Mouse (Mus musculus): ENCODE measurements at regions not wholly inside any gene's neighbourhood (a gene's known extent, or its start where the extent isn't known, plus 50 kb on each side); places are given as distances from the start of the nearest gene placed in this dataset.

DNA sequence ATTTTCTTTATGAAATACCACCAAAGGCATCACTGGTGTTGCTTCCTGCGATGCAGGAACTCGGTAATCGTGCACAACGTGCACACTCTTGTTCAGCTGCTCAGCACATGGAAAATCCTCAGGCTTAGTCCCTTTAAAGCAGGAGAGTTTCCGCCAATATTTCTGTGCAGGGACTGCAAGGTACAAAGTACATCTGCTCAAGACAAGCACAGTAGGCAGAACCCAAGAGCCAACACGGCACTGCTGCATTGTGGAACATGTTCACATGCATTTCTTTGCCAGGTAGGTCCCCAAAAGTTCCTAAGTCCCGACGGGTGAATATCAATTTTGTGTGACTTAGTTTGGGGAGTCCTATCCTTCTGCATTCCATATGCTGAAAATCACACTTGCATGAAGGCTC lies 808.0 kb upstream of the Pou3f3 start:
- Histone ChIP-seq H3K9ac (replicated peaks; ENCODE audit: low read length) (no peak overlapping the region), H3K4me1 (ENCODE audit: control insufficient read depth, insufficient read depth, low read length) (peaks cover 9% of the 10 kb centered on the region), H3K4me2 (ENCODE audit: low read depth, low read length) (no peak overlapping the region), H3K27ac (replicated peaks; ENCODE audit: low read depth, low read length) (no peak overlapping the region), H3K9me3 (replicated peaks; ENCODE audit: control insufficient read depth, low read length) (no peaks in the 10 kb centered on the region), H3K4me3 (ENCODE audit: low read depth, low read length) (no peak overlapping the region), H3K36me3 (replicated peaks; ENCODE audit: control insufficient read depth, insufficient read depth, low read depth, low read length) (no peaks in the 10 kb centered on the region), H3K27me3 (ENCODE audit: control insufficient read depth, insufficient read depth, low read length) (no peaks in the 10 kb centered on the region)
- WGBS: 83% methylated on average over 8 of the region's 8 CpGs
- no peak for DNase-seq (ENCODE audit: low spot score)
- ATAC-seq (replicated peaks; ENCODE audit: insufficient number of reproducible peaks, low FRiP score, low TSS enrichment, low read depth): no peak

DNA sequence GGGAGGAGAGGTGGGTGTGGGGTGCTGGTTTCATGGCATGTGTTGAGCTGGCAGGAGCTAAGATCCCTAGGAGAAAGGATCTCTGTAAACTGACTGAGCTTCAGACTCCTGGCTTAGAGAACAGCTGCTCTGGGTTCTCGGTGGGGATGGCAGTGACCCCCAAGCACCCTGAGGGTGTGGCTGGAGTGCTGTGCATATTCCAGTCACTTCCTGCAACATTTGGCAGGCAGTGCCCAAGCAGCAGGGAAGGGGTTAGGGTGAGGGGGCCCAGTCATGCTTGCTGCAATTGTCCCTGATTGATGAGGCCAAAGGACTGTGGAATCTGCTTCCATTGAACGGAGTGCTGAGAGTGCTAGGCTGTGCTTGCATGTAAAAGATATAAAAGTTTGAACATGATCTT lies 807.4 kb upstream of the Pou3f3 start:
- Histone ChIP-seq H3K9me3 (replicated peaks; ENCODE audit: control insufficient read depth, low read length) (no peaks in the 10 kb centered on the region), H3K4me3 (ENCODE audit: low read depth, low read length) (no peak overlapping the region), H3K9ac (replicated peaks; ENCODE audit: low read length) (0 out of 2 replicates have a peak overlapping the region, but pooled peaks have one; percentile 11), H3K4me1 (ENCODE audit: control insufficient read depth, insufficient read depth, low read length) (peaks cover 9% of the 10 kb centered on the region), H3K4me2 (ENCODE audit: low read depth, low read length) (no peak overlapping the region), H3K36me3 (replicated peaks; ENCODE audit: control insufficient read depth, insufficient read depth, low read depth, low read length) (no peaks in the 10 kb centered on the region), H3K27ac (replicated peaks; ENCODE audit: low read depth, low read length) (no peak overlapping the region; the same call in 1 of the 2 replicates), H3K27me3 (ENCODE audit: control insufficient read depth, insufficient read depth, low read length) (no peaks in the 10 kb centered on the region)
- DNase-seq (ENCODE audit: low spot score) (no peak), ATAC-seq (replicated peaks; ENCODE audit: insufficient number of reproducible peaks, low FRiP score, low TSS enrichment, low read depth) (no peak)
- 0% methylated on average over 2 of the region's 2 CpGs for WGBS

- no peak overlapping the region for H3K27ac ChIP-seq (replicated peaks; ENCODE audit: low read depth, low read length)
- H3K27me3 ChIP-seq (ENCODE audit: control insufficient read depth, insufficient read depth, low read length): no peaks in the 10 kb centered on the region
- no peak overlapping the region for H3K4me2 ChIP-seq (ENCODE audit: low read depth, low read length)
- DNase-seq (ENCODE audit: low spot score) (no peak), ATAC-seq (replicated peaks; ENCODE audit: insufficient number of reproducible peaks, low FRiP score, low TSS enrichment, low read depth) (no peak)
- H3K9me3 ChIP-seq (replicated peaks; ENCODE audit: control insufficient read depth, low read length): no peaks in the 10 kb centered on the region
- H3K4me3 ChIP-seq (ENCODE audit: low read depth, low read length): no peak overlapping the region
- 25% methylated on average over 5 of the region's 5 CpGs for whole genome bisulfite sequencing
- H3K4me1 ChIP-seq (ENCODE audit: control insufficient read depth, insufficient read depth, low read length): peaks cover 9% of the 10 kb centered on the region
- no peak overlapping the region for H3K9ac ChIP-seq (replicated peaks; ENCODE audit: low read length)
- no peaks in the 10 kb centered on the region for H3K36me3 ChIP-seq (replicated peaks; ENCODE audit: control insufficient read depth, insufficient read depth, low read depth, low read length)
Measured at GRCm38 (mm10) chr1:41888966-41889365, 806.6 kb upstream of the Pou3f3 start.

- Histone ChIP-seq H3K9me3 (replicated peaks; ENCODE audit: control insufficient read depth, low read length) (no peaks in the 10 kb centered on the region), H3K4me3 (ENCODE audit: low read depth, low read length) (no peak overlapping the region), H3K27ac (replicated peaks; ENCODE audit: low read depth, low read length) (no peak overlapping the region), H3K4me1 (ENCODE audit: control insufficient read depth, insufficient read depth, low read length) (peaks cover 9% of the 10 kb centered on the region), H3K9ac (replicated peaks; ENCODE audit: low read length) (no peak overlapping the region), H3K4me2 (ENCODE audit: low read depth, low read length) (no peak overlapping the region), H3K36me3 (replicated peaks; ENCODE audit: control insufficient read depth, insufficient read depth, low read depth, low read length) (no peaks in the 10 kb centered on the region), H3K27me3 (ENCODE audit: control insufficient read depth, insufficient read depth, low read length) (no peaks in the 10 kb centered on the region)
- 60% methylated on average over 6 of the region's 6 CpGs for WGBS
- ATAC-seq (replicated peaks; ENCODE audit: insufficient number of reproducible peaks, low FRiP score, low TSS enrichment, low read depth): no peak
- no peak for DNase-seq (ENCODE audit: low spot score)
Measured at GRCm38 (mm10) chr1:41889940-41890339, 805.6 kb upstream of the Pou3f3 start.

DNA sequence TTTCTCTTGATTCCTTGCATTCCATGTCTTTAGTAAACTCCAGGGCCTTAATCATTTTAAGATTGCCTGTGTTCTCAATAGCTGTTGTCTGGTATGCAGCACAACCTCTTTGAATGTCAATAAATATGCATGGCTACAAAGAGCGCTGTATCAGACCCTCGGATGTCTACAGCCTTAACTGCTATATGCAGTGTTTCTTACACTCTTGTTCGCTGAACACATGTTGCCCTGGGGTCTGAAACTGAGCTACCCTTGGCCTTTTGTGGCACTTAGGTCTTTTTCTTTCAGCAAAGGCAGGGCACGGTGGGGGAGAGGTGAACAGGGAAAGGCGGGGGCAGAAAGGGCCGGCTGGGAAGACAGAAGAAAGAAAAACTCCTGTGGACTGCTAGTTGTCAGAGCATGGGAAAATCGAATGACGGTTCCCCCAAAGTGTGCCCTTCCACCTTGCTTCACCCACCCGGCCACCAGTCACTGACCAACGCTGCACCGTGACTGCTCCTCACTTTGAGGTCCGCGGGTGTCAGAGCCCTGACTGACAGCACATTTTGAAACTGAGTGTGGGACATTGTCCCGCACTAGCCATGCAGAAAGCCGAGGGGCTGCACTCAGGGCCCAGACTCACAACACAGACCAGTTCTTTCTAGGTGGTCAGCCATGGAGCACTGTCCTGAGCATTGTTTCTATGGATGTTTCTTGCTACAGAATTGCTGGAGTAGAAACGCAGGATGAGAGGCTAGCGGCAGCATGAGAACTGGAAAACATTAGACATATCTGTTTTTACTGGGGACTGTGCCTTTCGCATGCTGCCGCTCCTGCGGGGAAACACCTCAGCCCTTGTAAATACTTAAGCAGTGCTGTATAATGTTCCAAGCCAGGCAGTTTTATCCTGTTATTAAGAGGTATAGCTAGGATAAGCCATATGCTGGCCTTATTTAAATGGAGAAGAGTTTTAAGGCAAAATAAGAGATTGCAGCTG lies 804.6 kb upstream of the Pou3f3 start:
- Histone ChIP-seq H3K27ac (replicated peaks; ENCODE audit: low read depth, low read length) (0 out of 2 replicates have a peak overlapping the region, but pooled peaks have one; percentile 20), H3K36me3 (replicated peaks; ENCODE audit: control insufficient read depth, insufficient read depth, low read depth, low read length) (no peaks in the 10 kb centered on the region), H3K4me1 (ENCODE audit: control insufficient read depth, insufficient read depth, low read length) (peaks cover 9% of the 10 kb centered on the region), H3K4me3 (ENCODE audit: low read depth, low read length) (no peak overlapping the region), H3K9me3 (replicated peaks; ENCODE audit: control insufficient read depth, low read length) (no peaks in the 10 kb centered on the region), H3K9ac (replicated peaks; ENCODE audit: low read length) (no peak overlapping the region; the same call in 1 of the 2 replicates), H3K4me2 (ENCODE audit: low read depth, low read length) (peak overlapping the region; percentile 7; the same call in 1 of the 2 replicates), H3K27me3 (ENCODE audit: control insufficient read depth, insufficient read depth, low read length) (no peaks in the 10 kb centered on the region)
- ATAC-seq (replicated peaks; ENCODE audit: insufficient number of reproducible peaks, low FRiP score, low TSS enrichment, low read depth) (no peak; the same call in 1 of the 2 replicates), DNase-seq (ENCODE audit: low spot score) (peak; percentile 50)
- WGBS: 31% methylated on average over 20 of the region's 20 CpGs

DNA sequence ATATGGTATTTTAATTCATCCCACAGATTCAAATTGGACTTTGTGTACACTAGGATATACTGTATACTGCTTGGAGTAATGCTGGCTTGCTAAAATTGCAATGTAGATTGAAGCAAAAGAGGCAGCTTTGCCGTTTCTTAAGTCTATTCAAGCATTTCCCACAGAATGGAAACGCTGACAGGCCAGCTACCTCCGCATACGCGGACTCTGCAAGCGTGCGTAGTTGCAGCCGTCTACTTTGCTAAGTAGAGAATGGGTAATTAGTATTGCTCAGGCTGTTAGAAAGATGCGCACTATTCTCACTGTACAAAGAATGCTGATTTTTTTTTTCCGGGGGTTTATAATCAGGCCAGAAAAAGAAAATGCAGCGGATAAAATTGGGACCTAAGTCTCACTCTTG lies 803.8 kb upstream of the Pou3f3 start:
- no peak overlapping the region for H3K4me2 ChIP-seq (ENCODE audit: low read depth, low read length)
- ATAC-seq (replicated peaks; ENCODE audit: insufficient number of reproducible peaks, low FRiP score, low TSS enrichment, low read depth): no peak

GRCm38 (mm10) chr1:41892376-41892775 lies 803.2 kb upstream of the Pou3f3 start:
- H3K9ac ChIP-seq (replicated peaks; ENCODE audit: low read length): no peak overlapping the region
- H3K9me3 ChIP-seq (replicated peaks; ENCODE audit: control insufficient read depth, low read length): no peaks in the 10 kb centered on the region
- no peak overlapping the region for H3K27ac ChIP-seq (replicated peaks; ENCODE audit: low read depth, low read length)
- WGBS: 15% methylated on average over 2 of the region's 2 CpGs
- H3K36me3 ChIP-seq (replicated peaks; ENCODE audit: control insufficient read depth, insufficient read depth, low read depth, low read length): no peaks in the 10 kb centered on the region
- H3K4me1 ChIP-seq (ENCODE audit: control insufficient read depth, insufficient read depth, low read length): peaks cover 9% of the 10 kb centered on the region
- no peaks in the 10 kb centered on the region for H3K27me3 ChIP-seq (ENCODE audit: control insufficient read depth, insufficient read depth, low read length)
- ATAC-seq (replicated peaks; ENCODE audit: insufficient number of reproducible peaks, low FRiP score, low TSS enrichment, low read depth) (peak; percentile 81), DNase-seq (ENCODE audit: low spot score) (peak; percentile 66)
- no peak overlapping the region for H3K4me2 ChIP-seq (ENCODE audit: low read depth, low read length)
- H3K4me3 ChIP-seq (ENCODE audit: low read depth, low read length): no peak overlapping the region

More for the DNA sequence above, 803.8 kb upstream of the Pou3f3 start:
- Histone ChIP-seq H3K9ac (replicated peaks; ENCODE audit: low read length) (no peak overlapping the region), H3K36me3 (replicated peaks; ENCODE audit: control insufficient read depth, insufficient read depth, low read depth, low read length) (no peaks in the 10 kb centered on the region), H3K9me3 (replicated peaks; ENCODE audit: control insufficient read depth, low read length) (no peaks in the 10 kb centered on the region), H3K4me1 (ENCODE audit: control insufficient read depth, insufficient read depth, low read length) (peaks cover 9% of the 10 kb centered on the region), H3K4me3 (ENCODE audit: low read depth, low read length) (no peak overlapping the region), H3K27me3 (ENCODE audit: control insufficient read depth, insufficient read depth, low read length) (no peaks in the 10 kb centered on the region), H3K27ac (replicated peaks; ENCODE audit: low read depth, low read length) (no peak overlapping the region)
- DNase-seq (ENCODE audit: low spot score): no peak
- 67% methylated on average over 11 of the region's 11 CpGs for WGBS

DNA sequence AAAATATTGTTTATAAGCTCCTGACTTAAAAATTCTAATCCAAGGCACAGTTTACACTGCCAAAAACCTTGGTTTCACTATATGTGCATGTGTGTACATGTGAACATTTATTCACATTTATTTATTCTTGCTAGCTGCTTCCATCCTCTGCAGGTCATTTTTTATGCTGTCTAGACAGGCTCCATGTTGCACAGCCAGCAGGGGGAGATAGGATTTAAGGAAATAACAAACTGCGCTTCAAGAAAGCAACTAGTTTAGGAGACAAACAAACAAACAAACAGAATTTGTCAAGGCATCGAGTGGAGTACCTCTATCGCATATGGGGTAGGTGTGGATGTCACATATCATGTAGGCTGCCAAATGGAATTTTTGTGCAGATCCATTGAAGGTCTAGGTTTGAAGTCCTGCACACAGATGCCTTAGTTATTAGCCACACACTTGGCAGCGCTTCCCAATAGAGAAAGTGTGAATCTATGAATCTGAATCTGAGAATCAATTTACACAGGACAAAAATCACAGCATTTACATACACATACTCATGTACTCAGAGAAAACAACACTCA lies 797.7 kb upstream of the Pou3f3 start:
- H3K36me3 ChIP-seq (replicated peaks; ENCODE audit: control insufficient read depth, insufficient read depth, low read depth, low read length): no peaks in the 10 kb centered on the region
- no peaks in the 10 kb centered on the region for H3K27me3 ChIP-seq (ENCODE audit: control insufficient read depth, insufficient read depth, low read length)
- no peaks in the 10 kb centered on the region for H3K4me1 ChIP-seq (ENCODE audit: control insufficient read depth, insufficient read depth, low read length)
- 81% methylated on average over 4 of the region's 4 CpGs for WGBS
- H3K9ac ChIP-seq (replicated peaks; ENCODE audit: low read length): no peak overlapping the region
- DNase-seq (ENCODE audit: low spot score): no peak
- H3K9me3 ChIP-seq (replicated peaks; ENCODE audit: control insufficient read depth, low read length): no peaks in the 10 kb centered on the region
- H3K27ac ChIP-seq (replicated peaks; ENCODE audit: low read depth, low read length): no peak overlapping the region
- no peak overlapping the region for H3K4me3 ChIP-seq (ENCODE audit: low read depth, low read length)
- ATAC-seq (replicated peaks; ENCODE audit: insufficient number of reproducible peaks, low FRiP score, low TSS enrichment, low read depth): no peak
- no peak overlapping the region for H3K4me2 ChIP-seq (ENCODE audit: low read depth, low read length)
